Mouse (Mus musculus) midbrain, embryonic 13.5 days (tissue): ENCODE data around the gene Rnf144a. TPM values are rescaled to one million over a fixed set of nuclear protein-coding genes. Genes with fewer than 3 reads are reported as not detected.

ENCODE experiments used
- ATAC-seq: fragments of 200-750 bp; cut with Nextera tagmentation; 2 replicates; pipeline ENCODE4 v1.8.0; 2017; ENCODE audit warnings: mild to moderate bottlenecking, moderate TSS enrichment, moderate library complexity
- H3K27ac ChIP-seq: fragments of 300-500 bp; sonication (generic); 2 replicates; pipeline ENCODE4 v1.5.1; 2015; ENCODE audit warnings: inconsistent platforms, mild to moderate bottlenecking, moderate library complexity
- H3K27me3 ChIP-seq: fragments of 300-500 bp; sonication (generic); 2 replicates; pipeline ENCODE4 v1.6.1; 2015; ENCODE audit warnings: mild to moderate bottlenecking, inconsistent platforms
- H3K36me3 ChIP-seq: fragments of 300-500 bp; sonication (generic); 2 replicates; pipeline ENCODE4 v1.6.1; 2015; ENCODE audit warnings: mild to moderate bottlenecking, inconsistent platforms
- H3K4me1 ChIP-seq: fragments of 300-500 bp; sonication (generic); replicated peaks from 2 replicates; pipeline ENCODE4 v1.6.1; 2015; ENCODE audit warnings: inconsistent platforms
- H3K4me2 ChIP-seq: fragments of 300-500 bp; sonication (generic); replicated peaks from 2 replicates; pipeline ENCODE4 v1.6.1; 2015; ENCODE audit warnings: moderate library complexity, mild to moderate bottlenecking, inconsistent platforms
- H3K4me3 ChIP-seq: fragments of 300-500 bp; sonication (generic); replicated peaks from 2 replicates; pipeline ENCODE4 v1.5.1; 2015; ENCODE audit warnings: mild to moderate bottlenecking, inconsistent platforms
- H3K9ac ChIP-seq: fragments of 300-500 bp; sonication (generic); replicated peaks from 2 replicates; pipeline ENCODE4 v1.6.1; 2015; ENCODE audit warnings: mild to moderate bottlenecking, inconsistent platforms
- H3K9me3 ChIP-seq: fragments of 300-500 bp; sonication (generic); 2 replicates; pipeline ENCODE4 v1.6.1; 2016; ENCODE audit warnings: mild to moderate bottlenecking, inconsistent platforms
- WGBS: fragments of 180-500 bp; shearing (Covaris S2); methylation state at CpG from one replicate; pipeline ENCODE4 v1.1.7; 2015; 5-methylcytosine and 5-hydroxymethylcytosine counted together
- polyA plus RNA-seq: library from polyadenylated mRNA; unstranded; fragments of >200 nt; fragmentation: Nextera tagmentation; extraction: Ambion mirVana; gene quantifications from 2 replicates; pipeline ENCODE4 v1.2.1, GENCODE M21; 2015

The Rnf144a gene
- polyA plus RNA-seq, 1 experiment from 2014 or later, result 29.0 TPM

GRCm38 (mm10) chr12:26364822-26365221 lies 50.2 kb downstream of the Rnf144a start:
- H3K9ac ChIP-seq, result no peak overlapping the region
- no peaks in the 10 kb centered on the region for H3K9me3 ChIP-seq
- peaks cover 14% of the 10 kb centered on the region for H3K4me1 ChIP-seq
- H3K4me2 ChIP-seq, result no peak overlapping the region
- H3K36me3 ChIP-seq, result peaks cover 5% of the 10 kb centered on the region
- no peaks in the 10 kb centered on the region for H3K27me3 ChIP-seq
- no peak overlapping the region for H3K27ac ChIP-seq
- no peak overlapping the region for H3K4me3 ChIP-seq
- WGBS, result 92% methylated on average over 5 of the region's 5 CpGs
- ATAC-seq, result no peak

- Histone ChIP-seq H3K4me2 (no peak overlapping the region), H3K27ac (no peak overlapping the region), H3K9me3 (no peaks in the 10 kb centered on the region), H3K9ac (no peak overlapping the region), H3K27me3 (no peaks in the 10 kb centered on the region), H3K36me3 (peaks cover 11% of the 10 kb centered on the region), H3K4me3 (no peak overlapping the region), H3K4me1 (peaks cover 21% of the 10 kb centered on the region)
- no peak for ATAC-seq
- WGBS, result 51% methylated on average over 10 of the region's 10 CpGs
Measured at GRCm38 (mm10) chr12:26360946-26361523, 54.0 kb downstream of the Rnf144a start.

- WGBS, result 91% methylated on average over 5 of the region's 5 CpGs
- Histone ChIP-seq H3K4me1 (peaks cover 21% of the 10 kb centered on the region), H3K27me3 (no peaks in the 10 kb centered on the region), H3K4me3 (no peak overlapping the region), H3K4me2 (no peak overlapping the region), H3K27ac (no peak overlapping the region), H3K9ac (no peak overlapping the region), H3K9me3 (no peaks in the 10 kb centered on the region), H3K36me3 (peaks cover 11% of the 10 kb centered on the region)
- ATAC-seq, result no peak
Measured at GRCm38 (mm10) chr12:26359817-26360216, 55.2 kb downstream of the Rnf144a start.

GRCm38 (mm10) chr12:26359241-26359640 lies 55.8 kb downstream of the Rnf144a start:
- Histone ChIP-seq H3K4me2 (no peak overlapping the region), H3K4me1 (peaks cover 21% of the 10 kb centered on the region), H3K4me3 (no peak overlapping the region), H3K27ac (no peak overlapping the region), H3K9ac (no peak overlapping the region), H3K27me3 (no peaks in the 10 kb centered on the region), H3K9me3 (no peaks in the 10 kb centered on the region), H3K36me3 (peaks cover 11% of the 10 kb centered on the region)
- WGBS, result 92% methylated on average over 2 of the region's 2 CpGs
- no peak for ATAC-seq

GRCm38 (mm10) chr12:26357246-26357645 lies 57.8 kb downstream of the Rnf144a start:
- Histone ChIP-seq H3K9me3 (no peaks in the 10 kb centered on the region), H3K27me3 (no peaks in the 10 kb centered on the region), H3K9ac (no peak overlapping the region), H3K36me3 (peaks cover 6% of the 10 kb centered on the region; the same call in 1 of the 2 replicates), H3K4me3 (no peak overlapping the region), H3K27ac (no peak overlapping the region), H3K4me2 (no peak overlapping the region), H3K4me1 (peaks cover 21% of the 10 kb centered on the region)
- WGBS, result 84% methylated on average over 4 of the region's 4 CpGs
- peak; percentile 44; the same call in 1 of the 2 replicates for ATAC-seq

- peaks cover 6% of the 10 kb centered on the region; the same call in 1 of the 2 replicates for H3K36me3 ChIP-seq
- WGBS, result 79% methylated on average over 7 of the region's 7 CpGs
- H3K4me3 ChIP-seq, result no peak overlapping the region
- no peak for ATAC-seq
- no peak overlapping the region for H3K9ac ChIP-seq
- no peak overlapping the region for H3K4me2 ChIP-seq
- H3K27me3 ChIP-seq, result no peaks in the 10 kb centered on the region
- H3K4me1 ChIP-seq, result peaks cover 22% of the 10 kb centered on the region
- H3K27ac ChIP-seq, result no peak overlapping the region
- H3K9me3 ChIP-seq, result no peaks in the 10 kb centered on the region
Measured at GRCm38 (mm10) chr12:26356191-26356590, 58.9 kb downstream of the Rnf144a start.

- no peak overlapping the region for H3K4me2 ChIP-seq
- no peaks in the 10 kb centered on the region for H3K27me3 ChIP-seq
- H3K27ac ChIP-seq, result 0 out of 2 replicates have a peak overlapping the region, but pooled peaks have one; percentile 4
- 35% methylated on average over 3 of the region's 3 CpGs for WGBS
- no peak overlapping the region for H3K4me3 ChIP-seq
- no peak overlapping the region for H3K9ac ChIP-seq
- no peaks in the 10 kb centered on the region for H3K36me3 ChIP-seq
- H3K9me3 ChIP-seq, result no peaks in the 10 kb centered on the region
- 0 out of 2 replicates have a peak, but pooled peaks cover 6% of the 10 kb centered on the region for H3K4me1 ChIP-seq
- 0 out of 2 replicates have a peak, but pooled peaks have one; percentile 14 for ATAC-seq
Measured at GRCm38 (mm10) chr12:26351321-26351720, 63.7 kb downstream of the Rnf144a start.

- Histone ChIP-seq H3K36me3 (peaks cover 2% of the 10 kb centered on the region), H3K27ac (no peak overlapping the region), H3K9me3 (no peaks in the 10 kb centered on the region), H3K9ac (no peak overlapping the region), H3K4me2 (no peak overlapping the region), H3K27me3 (no peaks in the 10 kb centered on the region), H3K4me3 (no peak overlapping the region), H3K4me1 (0 out of 2 replicates have a peak, but pooled peaks cover 2% of the 10 kb centered on the region)
- no peak for ATAC-seq
- WGBS, result 99% methylated on average over 5 of the region's 5 CpGs
Measured at GRCm38 (mm10) chr12:26344408-26344807, 70.6 kb downstream of the Rnf144a start.

- Histone ChIP-seq H3K4me1 (0 out of 2 replicates have a peak, but pooled peaks cover 2% of the 10 kb centered on the region), H3K4me2 (no peak overlapping the region), H3K27me3 (no peaks in the 10 kb centered on the region), H3K27ac (no peak overlapping the region), H3K9me3 (no peaks in the 10 kb centered on the region), H3K36me3 (peaks cover 9% of the 10 kb centered on the region), H3K4me3 (no peak overlapping the region), H3K9ac (no peak overlapping the region)
- 69% methylated on average over 2 of the region's 2 CpGs for WGBS
- no peak for ATAC-seq
Measured at GRCm38 (mm10) chr12:26343131-26343530, 71.9 kb downstream of the Rnf144a start.

- WGBS, result 93% methylated on average over 3 of the region's 3 CpGs
- Histone ChIP-seq H3K27ac (no peak overlapping the region), H3K27me3 (no peaks in the 10 kb centered on the region), H3K9me3 (no peaks in the 10 kb centered on the region), H3K4me3 (no peak overlapping the region), H3K36me3 (peaks cover 14% of the 10 kb centered on the region), H3K9ac (no peak overlapping the region), H3K4me1 (0 out of 2 replicates have a peak, but pooled peaks cover 2% of the 10 kb centered on the region), H3K4me2 (no peak overlapping the region)
- ATAC-seq, result no peak
Measured at GRCm38 (mm10) chr12:26342663-26343062, 72.4 kb downstream of the Rnf144a start.

GRCm38 (mm10) chr12:26342086-26342485 lies 73.0 kb downstream of the Rnf144a start:
- Histone ChIP-seq H3K36me3 (peaks cover 20% of the 10 kb centered on the region), H3K27me3 (no peaks in the 10 kb centered on the region), H3K4me2 (no peak overlapping the region), H3K9ac (no peak overlapping the region), H3K9me3 (no peaks in the 10 kb centered on the region), H3K4me3 (no peak overlapping the region), H3K4me1 (0 out of 2 replicates have a peak, but pooled peaks cover 2% of the 10 kb centered on the region), H3K27ac (no peak overlapping the region)
- 88% methylated on average over 4 of the region's 4 CpGs for WGBS
- no peak for ATAC-seq

- Histone ChIP-seq H3K27ac (no peak overlapping the region), H3K27me3 (no peaks in the 10 kb centered on the region), H3K4me2 (no peak overlapping the region), H3K36me3 (peaks cover 32% of the 10 kb centered on the region), H3K9ac (no peak overlapping the region), H3K9me3 (no peaks in the 10 kb centered on the region), H3K4me1 (no peaks in the 10 kb centered on the region), H3K4me3 (no peak overlapping the region)
- no peak for ATAC-seq
- 87% methylated on average over 4 of the region's 4 CpGs for WGBS
Measured at GRCm38 (mm10) chr12:26340621-26341020, 74.4 kb downstream of the Rnf144a start.

- ATAC-seq, result no peak
- Histone ChIP-seq H3K4me1 (no peaks in the 10 kb centered on the region), H3K9ac (no peak overlapping the region), H3K9me3 (no peaks in the 10 kb centered on the region), H3K36me3 (peaks cover 35% of the 10 kb centered on the region), H3K4me3 (no peak overlapping the region), H3K4me2 (no peak overlapping the region), H3K27me3 (no peaks in the 10 kb centered on the region), H3K27ac (no peak overlapping the region)
Measured at GRCm38 (mm10) chr12:26339886-26340285, 75.2 kb downstream of the Rnf144a start.
